In the genomic region with DNA sequence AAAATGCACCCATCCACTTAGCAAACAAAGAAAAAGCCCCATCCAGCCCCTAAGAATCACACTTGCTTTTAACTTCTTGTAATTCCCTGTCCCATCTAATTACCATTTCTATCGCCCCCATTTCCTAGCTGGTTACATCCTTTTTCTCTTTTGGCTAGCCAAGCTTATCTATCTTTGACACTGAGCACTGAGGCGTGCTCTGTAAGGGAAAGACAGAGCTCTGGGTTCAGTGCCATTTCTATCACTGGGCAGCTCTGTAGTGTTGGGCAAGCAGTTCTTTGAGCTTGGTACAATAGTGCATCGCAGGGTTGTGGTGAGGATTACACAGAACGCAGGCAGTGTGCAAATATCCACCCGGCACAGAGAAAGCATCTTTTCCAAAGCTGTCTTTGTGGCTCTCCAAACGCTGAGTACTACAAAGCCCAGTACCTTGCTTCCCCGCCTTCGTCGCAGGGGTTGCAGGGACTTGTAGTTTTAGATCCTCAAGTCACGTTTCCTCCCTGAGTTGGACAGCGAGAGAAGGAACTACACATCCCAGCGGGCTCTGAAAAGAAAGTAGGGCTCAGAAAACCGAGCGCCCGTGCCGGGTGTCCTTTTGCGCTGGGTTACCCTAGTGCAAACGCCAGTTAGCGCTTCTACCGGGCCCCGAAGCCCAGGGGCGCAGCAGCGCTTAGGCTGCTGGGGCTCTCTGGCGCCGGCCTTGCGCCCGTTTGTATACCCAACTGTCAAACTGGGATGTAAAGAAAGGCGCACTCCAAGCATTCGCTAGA, we compare ENCODE assay signal across 8 mouse cellular contexts. TPM values are rescaled to one million over a fixed set of nuclear protein-coding genes. Genes with fewer than 3 reads are reported as not detected.
A peak's percentile ranks its signal among the peaks of the same experiment; 100 is the strongest.
DNase-seq lines count a peak whose midpoint lies in the region; ATAC-seq and TF ChIP-seq lines count a peak whose summit lies in the region.

No protein-coding gene starts in this region.

- peak overlapping the region; percentile 74 for H3K4me3 ChIP-seq in embryonic facial prominence, embryonic 14.5 days (ENCODE audit: low read depth, low read length)
- H3K4me3 ChIP-seq in heart, adult 2 months, result peak overlapping the region; percentile 81
- H3K4me3 ChIP-seq in limb, embryonic 13.5 days, result peak overlapping the region; percentile 73
- peak overlapping the region; percentile 80 for H3K4me3 ChIP-seq in midbrain, embryonic 16.5 days (ENCODE audit: low read depth, low read length)

- peaks cover 10% of the 10 kb centered on the region; the same call in 1 of the 2 replicates for H3K27me3 ChIP-seq in embryonic facial prominence, embryonic 14.5 days (replicated peaks; ENCODE audit: control insufficient read depth, insufficient read depth, low read length)
- H3K27me3 ChIP-seq in heart, adult 2 months (ENCODE audit: control insufficient read depth, insufficient read depth, low read length), result no peaks in the 10 kb centered on the region
- peaks cover 30% of the 10 kb centered on the region for H3K27me3 ChIP-seq in limb, embryonic 13.5 days
- H3K27me3 ChIP-seq in midbrain, embryonic 16.5 days (ENCODE audit: control insufficient read depth, insufficient read depth, low read depth, low read length), result no peaks in the 10 kb centered on the region

- H3K4me1 ChIP-seq in embryonic facial prominence, embryonic 14.5 days (ENCODE audit: control insufficient read depth, insufficient read depth, low read length), result peaks cover 9% of the 10 kb centered on the region
- peaks cover 3% of the 10 kb centered on the region for H3K4me1 ChIP-seq in heart, adult 2 months (ENCODE audit: control insufficient read depth, insufficient read depth, low read length)
- H3K4me1 ChIP-seq in limb, embryonic 13.5 days, result peaks cover 12% of the 10 kb centered on the region
- H3K4me1 ChIP-seq in midbrain, embryonic 16.5 days (ENCODE audit: control insufficient read depth, insufficient read depth, low read length), result peaks cover 20% of the 10 kb centered on the region

- 2% methylated on average over 29 of the region's 29 CpGs for WGBS in embryonic facial prominence, embryonic 14.5 days
- under 1% methylated on average over 29 of the region's 29 CpGs for WGBS in heart, adult 2 months
- WGBS in limb, embryonic 13.5 days, result under 1% methylated on average over 29 of the region's 29 CpGs
- WGBS in midbrain, embryonic 16.5 days, result 0% methylated on average over 29 of the region's 29 CpGs

- peak overlapping the region; percentile 98 for H3K4me2 ChIP-seq in embryonic facial prominence, embryonic 14.5 days (ENCODE audit: low read depth, low read length)
- H3K4me2 ChIP-seq in limb, embryonic 13.5 days (replicated peaks), result peak overlapping the region; percentile 99
- H3K4me2 ChIP-seq in midbrain, embryonic 16.5 days (ENCODE audit: low read length), result peak overlapping the region; percentile 71

- no peaks in the 10 kb centered on the region for H3K36me3 ChIP-seq in embryonic facial prominence, embryonic 14.5 days (ENCODE audit: control insufficient read depth, insufficient read depth, low read length)
- H3K36me3 ChIP-seq in heart, adult 2 months (ENCODE audit: control insufficient read depth, insufficient read depth, low read length), result no peaks in the 10 kb centered on the region; the same call in 1 of the 2 replicates
- H3K36me3 ChIP-seq in limb, embryonic 13.5 days, result no peaks in the 10 kb centered on the region
- no peaks in the 10 kb centered on the region for H3K36me3 ChIP-seq in midbrain, embryonic 16.5 days (ENCODE audit: control insufficient read depth, insufficient read depth, low read length)

- TF ChIP-seq CTCF in heart, adult 2 months (IDR thresholded peaks at IDR 0.05), result peak; percentile 26; the same call in 1 of the 2 replicates

- no peaks in the 10 kb centered on the region for H3K9me3 ChIP-seq in embryonic facial prominence, embryonic 14.5 days (ENCODE audit: control insufficient read depth, low read length)
- no peaks in the 10 kb centered on the region for H3K9me3 ChIP-seq in limb, embryonic 13.5 days
- H3K9me3 ChIP-seq in midbrain, embryonic 16.5 days (replicated peaks; ENCODE audit: control insufficient read depth, low read length, poor library complexity, severe bottlenecking), result no peaks in the 10 kb centered on the region

- peak; percentile 90 for ATAC-seq in embryonic facial prominence, embryonic 14.5 days (ENCODE audit: low read depth)
- peak; percentile 90 for ATAC-seq in limb, embryonic 13.5 days (ENCODE audit: low FRiP score, low read depth)
- peak; percentile 89 for ATAC-seq in midbrain, embryonic 16.5 days

- intact Hi-C loops in heart, adult 2 months (cut with DNase I), result loop anchor here (2.0 to 5.0 kb wide), 3 partner anchors 50 to 351 kb away; a partner anchor contains a TSS

- H3K9ac ChIP-seq in embryonic facial prominence, embryonic 14.5 days (ENCODE audit: low read depth, low read length), result peak overlapping the region; percentile 76
- H3K9ac ChIP-seq in heart, adult 2 months (ENCODE audit: low read depth, low read length), result peak overlapping the region; percentile 76
- H3K9ac ChIP-seq in limb, embryonic 13.5 days, result peak overlapping the region; percentile 77
- peak overlapping the region; percentile 80 for H3K9ac ChIP-seq in midbrain, embryonic 16.5 days (ENCODE audit: low read depth, low read length)

- peak; percentile 96 for DNase-seq in 3T3-L1 (ENCODE audit: low read depth, low spot score)
- DNase-seq in adrenal gland, postnatal 4 days (ENCODE audit: low spot score in 2 of 2), result peak; percentile 55 to 73
- DNase-seq in embryonic facial prominence, embryonic 14.5 days (ENCODE audit: low spot score), result peak; percentile 98
- DNase-seq in heart, adult 2 months, result peak; percentile 89 to 93
- peak; percentile 94 for DNase-seq in kidney, adult 8-10 months
- DNase-seq in spleen, postnatal 10 days (ENCODE audit: low spot score in 2 of 2), result peak; percentile 82 to 92

- peak; percentile 34; the same call in 1 of the 2 replicates for TF ChIP-seq EP300 in heart, adult 2 months (IDR thresholded peaks at IDR 0.05; ENCODE audit: insufficient read depth, low read depth, low read length)

- no peaks in the 10 kb centered on the region for H3K79me2 ChIP-seq in heart, adult 2 months (replicated peaks; ENCODE audit: control insufficient read depth, insufficient read depth, low read length)

- TF ChIP-seq POLR2A in heart, adult 2 months (IDR thresholded peaks at IDR 0.05; ENCODE audit: insufficient read depth, low read depth, low read length), result peak; percentile 86

- peak overlapping the region; percentile 89 for H3K27ac ChIP-seq in embryonic facial prominence, embryonic 14.5 days (replicated peaks; ENCODE audit: low read depth, low read length)
- peak overlapping the region; percentile 93 for H3K27ac ChIP-seq in heart, adult 2 months
- H3K27ac ChIP-seq in limb, embryonic 13.5 days, result peak overlapping the region; percentile 89
- H3K27ac ChIP-seq in midbrain, embryonic 16.5 days (ENCODE audit: low read length), result peak overlapping the region; percentile 96

RNA-seq across cellular contexts. Expression of a gene that starts 1.1 kb away (rescaled TPM):
- total RNA-seq in adrenal gland, postnatal 4 days (2021), result 1 to 10 TPM; 7.6 to 8.2 TPM
- 4.3 and 4.6 TPM in 2 replicates for polyA plus RNA-seq in embryonic facial prominence, embryonic 14.5 days (2014; fragmentation: Nextera tagmentation; extraction: Ambion mirVana)
- total RNA-seq in heart, adult 2 months (2021), result 1 to 10 TPM; 4.4 to 5.4 TPM
- 1.5 and 1.9 TPM in 2 replicates for polyA plus RNA-seq in heart, adult 2 months (2012; rRNA removed)
- polyA plus RNA-seq in limb, embryonic 13.5 days (2015; fragmentation: Nextera tagmentation; extraction: Ambion mirVana), result 2.7 and 2.9 TPM in 2 replicates
- polyA plus RNA-seq in midbrain, embryonic 16.5 days (2015; fragmentation: Nextera tagmentation; extraction: Ambion mirVana), result 9.0 and 9.4 TPM in 2 replicates

RNA-seq across cellular contexts. Expression of a gene that starts 51.2 kb away (rescaled TPM):
- total RNA-seq in adrenal gland, postnatal 4 days (2021), result 100 to 1,000 TPM; 113 to 116 TPM
- polyA plus RNA-seq in embryonic facial prominence, embryonic 14.5 days (2014; fragmentation: Nextera tagmentation; extraction: Ambion mirVana), result 116 and 122 TPM in 2 replicates
- total RNA-seq in heart, adult 2 months (2021), result 100 to 1,000 TPM; 146 to 155 TPM
- polyA plus RNA-seq in heart, adult 2 months (2012; rRNA removed), result 17.6 and 32.1 TPM in 2 replicates
- 135 and 136 TPM in 2 replicates for polyA plus RNA-seq in limb, embryonic 13.5 days (2015; fragmentation: Nextera tagmentation; extraction: Ambion mirVana)
- 96.3 and 109 TPM in 2 replicates for polyA plus RNA-seq in midbrain, embryonic 16.5 days (2015; fragmentation: Nextera tagmentation; extraction: Ambion mirVana)

Comparison
In these comparisons a context has a peak if more than half of its experiments do, and no peak if none do; other contexts are left out.
1. Peak in every context shown above with its lines: DNase-seq, ATAC-seq, H3K4me3 ChIP-seq and H3K27ac ChIP-seq.